ENCODE assay signal across 7 mouse cellular contexts in genomic region chr7:16175542-16175931, GRCm38 (mm10). TPM values are rescaled to one million over a fixed set of nuclear protein-coding genes. Genes with fewer than 3 reads are reported as not detected.
DNase-seq lines count a peak whose midpoint lies in the region; ATAC-seq and TF ChIP-seq lines count a peak whose summit lies in the region.

No protein-coding gene starts in this region.

- no peaks in the 10 kb centered on the region for H3K9me3 ChIP-seq in lung, embryonic 15.5 days
- no peaks in the 10 kb centered on the region for H3K9me3 ChIP-seq in embryonic facial prominence, embryonic 15.5 days (replicated peaks)
- no peaks in the 10 kb centered on the region for H3K9me3 ChIP-seq in limb, embryonic 14.5 days (ENCODE audit: control insufficient read depth, low read length)
- H3K9me3 ChIP-seq in stomach, embryonic 16.5 days (replicated peaks; ENCODE audit: control insufficient read depth, low read length) = no peaks in the 10 kb centered on the region; the same call in 1 of the 2 replicates

- H3K27ac ChIP-seq in lung, embryonic 15.5 days = peak overlapping the region; percentile 37; the same call in 1 of the 2 replicates
- peak overlapping the region; percentile 63 for H3K27ac ChIP-seq in embryonic facial prominence, embryonic 15.5 days (replicated peaks)
- H3K27ac ChIP-seq in limb, embryonic 14.5 days (replicated peaks; ENCODE audit: low read depth, low read length) = no peak overlapping the region
- H3K27ac ChIP-seq in stomach, embryonic 16.5 days (ENCODE audit: low read length) = no peak overlapping the region

- no peaks in the 10 kb centered on the region for H3K36me3 ChIP-seq in lung, embryonic 15.5 days
- peaks cover 20% of the 10 kb centered on the region for H3K36me3 ChIP-seq in embryonic facial prominence, embryonic 15.5 days
- no peaks in the 10 kb centered on the region for H3K36me3 ChIP-seq in limb, embryonic 14.5 days (ENCODE audit: control insufficient read depth, insufficient read depth, low read length)
- H3K36me3 ChIP-seq in stomach, embryonic 16.5 days (ENCODE audit: control insufficient read depth, insufficient read depth, low read length) = no peaks in the 10 kb centered on the region

- peaks cover 8% of the 10 kb centered on the region; the same call in 1 of the 2 replicates for H3K4me1 ChIP-seq in lung, embryonic 15.5 days
- H3K4me1 ChIP-seq in embryonic facial prominence, embryonic 15.5 days = peaks cover 13% of the 10 kb centered on the region
- H3K4me1 ChIP-seq in limb, embryonic 14.5 days (ENCODE audit: control insufficient read depth, insufficient read depth, low read length) = no peaks in the 10 kb centered on the region
- H3K4me1 ChIP-seq in stomach, embryonic 16.5 days (ENCODE audit: control insufficient read depth, insufficient read depth, low read length) = peaks cover 8% of the 10 kb centered on the region

- WGBS in lung, embryonic 15.5 days = under 1% methylated on average over 10 of the region's 10 CpGs
- WGBS in embryonic facial prominence, embryonic 15.5 days = under 1% methylated on average over 10 of the region's 10 CpGs
- WGBS in limb, embryonic 14.5 days = under 1% methylated on average over 10 of the region's 10 CpGs
- 0% methylated on average over 10 of the region's 10 CpGs for WGBS in stomach, embryonic 16.5 days

- no peaks in the 10 kb centered on the region; the same call in 1 of the 2 replicates for H3K27me3 ChIP-seq in lung, embryonic 15.5 days
- H3K27me3 ChIP-seq in embryonic facial prominence, embryonic 15.5 days = no peaks in the 10 kb centered on the region
- peaks cover 23% of the 10 kb centered on the region; the same call in 1 of the 2 replicates for H3K27me3 ChIP-seq in limb, embryonic 14.5 days (ENCODE audit: control insufficient read depth, insufficient read depth, low read length)
- H3K27me3 ChIP-seq in stomach, embryonic 16.5 days (ENCODE audit: control insufficient read depth, insufficient read depth, low read length) = no peaks in the 10 kb centered on the region

- peak overlapping the region; percentile 90 for H3K4me2 ChIP-seq in lung, embryonic 15.5 days
- peak overlapping the region; percentile 59 for H3K4me2 ChIP-seq in embryonic facial prominence, embryonic 15.5 days (replicated peaks)
- peak overlapping the region; percentile 71 for H3K4me2 ChIP-seq in limb, embryonic 14.5 days (replicated peaks; ENCODE audit: low read depth, low read length, severe bottlenecking)
- peak overlapping the region; percentile 73 for H3K4me2 ChIP-seq in stomach, embryonic 16.5 days (ENCODE audit: low read depth, low read length)

- H3K4me3 ChIP-seq in lung, embryonic 15.5 days = peak overlapping the region; percentile 66
- H3K4me3 ChIP-seq in embryonic facial prominence, embryonic 15.5 days (replicated peaks) = peak overlapping the region; percentile 63
- H3K4me3 ChIP-seq in limb, embryonic 14.5 days (replicated peaks; ENCODE audit: low read length) = peak overlapping the region; percentile 49
- H3K4me3 ChIP-seq in stomach, embryonic 16.5 days (replicated peaks; ENCODE audit: low read length) = peak overlapping the region; percentile 54

- ATAC-seq in lung, embryonic 15.5 days (ENCODE audit: borderline replicate concordance, extremely low read depth, low FRiP score, low TSS enrichment) = 0 out of 2 replicates have a peak, but pooled peaks have one; percentile 13
- no peak for ATAC-seq in embryonic facial prominence, embryonic 15.5 days (ENCODE audit: insufficient number of reproducible peaks, low FRiP score, low TSS enrichment, low read depth)
- ATAC-seq in limb, embryonic 14.5 days (ENCODE audit: low FRiP score, low read depth) = peak; percentile 7; the same call in 1 of the 2 replicates
- ATAC-seq in stomach, embryonic 16.5 days (ENCODE audit: insufficient read depth, low FRiP score) = peak; percentile 16; the same call in 1 of the 2 replicates

- TF ChIP-seq POLR2A in limb, embryonic 14.5 days (IDR thresholded peaks at IDR 0.05; ENCODE audit: borderline replicate concordance, extremely low read depth, insufficient read depth, insufficient read length) = no peak

- DNase-seq in lung, postnatal 25 days (ENCODE audit: low spot score) = no peak
- no peak for DNase-seq in limb, embryonic 14.5 days (ENCODE audit: low spot score)
- no peak for DNase-seq in spleen, adult 12 weeks (ENCODE audit: low spot score)
- no peak for DNase-seq in adrenal gland, adult 8-10 months

- peak overlapping the region; percentile 66 for H3K9ac ChIP-seq in lung, embryonic 15.5 days
- peak overlapping the region; percentile 44 for H3K9ac ChIP-seq in embryonic facial prominence, embryonic 15.5 days
- H3K9ac ChIP-seq in limb, embryonic 14.5 days (ENCODE audit: low read depth, low read length, severe bottlenecking) = peak overlapping the region; percentile 61
- H3K9ac ChIP-seq in stomach, embryonic 16.5 days (ENCODE audit: low read length) = peak overlapping the region; percentile 77

RNA-seq across cellular contexts. Expression of gene Meis3, which starts 0.6 kb away (rescaled TPM):
- 20.2 and 20.6 TPM in 2 replicates for polyA plus RNA-seq in lung, embryonic 15.5 days (2015; fragmentation: Nextera tagmentation; extraction: Ambion mirVana)
- polyA plus RNA-seq in embryonic facial prominence, embryonic 15.5 days (2015; fragmentation: Nextera tagmentation; extraction: Ambion mirVana) = 47.6 and 51.5 TPM in 2 replicates
- 29.3 and 34.2 TPM in 2 replicates for polyA plus RNA-seq in limb, embryonic 14.5 days (2012; rRNA removed)
- polyA plus RNA-seq in limb, embryonic 14.5 days (2014; fragmentation: Nextera tagmentation; extraction: Ambion mirVana) = 15.1 and 16.2 TPM in 2 replicates
- polyA plus RNA-seq in stomach, embryonic 16.5 days (2015; fragmentation: Nextera tagmentation; extraction: Ambion mirVana) = 22.0 and 22.1 TPM in 2 replicates
- total RNA-seq in adrenal gland, adult 8-10 months (2022) = 10 to 100 TPM; 11.5 to 27.5 (median 19.7) TPM

RNA-seq across cellular contexts. Expression of gene Slc8a2, which starts 45.9 kb away (rescaled TPM):
- 0.10 and 0.12 TPM in 2 replicates for polyA plus RNA-seq in lung, embryonic 15.5 days (2015; fragmentation: Nextera tagmentation; extraction: Ambion mirVana)
- 0.25 and 0.35 TPM in 2 replicates for polyA plus RNA-seq in embryonic facial prominence, embryonic 15.5 days (2015; fragmentation: Nextera tagmentation; extraction: Ambion mirVana)
- 7.3 and 9.8 TPM in 2 replicates for polyA plus RNA-seq in limb, embryonic 14.5 days (2012; rRNA removed)
- polyA plus RNA-seq in limb, embryonic 14.5 days (2014; fragmentation: Nextera tagmentation; extraction: Ambion mirVana) = 0.23 and 0.28 TPM in 2 replicates
- polyA plus RNA-seq in stomach, embryonic 16.5 days (2015; fragmentation: Nextera tagmentation; extraction: Ambion mirVana) = 0.25 TPM in 2 replicates
- 1 to 10 TPM; 2.8 to 5.5 (median 4.1) TPM for total RNA-seq in adrenal gland, adult 8-10 months (2022)

RNA-seq across cellular contexts. Expression of gene Dhx34, which starts 46.3 kb away (rescaled TPM):
- 13.4 and 15.3 TPM in 2 replicates for polyA plus RNA-seq in lung, embryonic 15.5 days (2015; fragmentation: Nextera tagmentation; extraction: Ambion mirVana)
- polyA plus RNA-seq in embryonic facial prominence, embryonic 15.5 days (2015; fragmentation: Nextera tagmentation; extraction: Ambion mirVana) = 14.5 and 15.5 TPM in 2 replicates
- 17.0 and 25.9 TPM in 2 replicates for polyA plus RNA-seq in limb, embryonic 14.5 days (2012; rRNA removed)
- 8.9 and 9.4 TPM in 2 replicates for polyA plus RNA-seq in limb, embryonic 14.5 days (2014; fragmentation: Nextera tagmentation; extraction: Ambion mirVana)
- polyA plus RNA-seq in stomach, embryonic 16.5 days (2015; fragmentation: Nextera tagmentation; extraction: Ambion mirVana) = 34.3 and 36.6 TPM in 2 replicates
- 10 to 100 TPM; 13.7 to 20.3 (median 16.9) TPM for total RNA-seq in adrenal gland, adult 8-10 months (2022)

RNA-seq across cellular contexts. Expression of gene Kptn, which starts 55.8 kb away (rescaled TPM):
- 28.5 and 31.7 TPM in 2 replicates for polyA plus RNA-seq in lung, embryonic 15.5 days (2015; fragmentation: Nextera tagmentation; extraction: Ambion mirVana)
- polyA plus RNA-seq in embryonic facial prominence, embryonic 15.5 days (2015; fragmentation: Nextera tagmentation; extraction: Ambion mirVana) = 31.1 and 33.9 TPM in 2 replicates
- 38.0 and 43.1 TPM in 2 replicates for polyA plus RNA-seq in limb, embryonic 14.5 days (2012; rRNA removed)
- polyA plus RNA-seq in limb, embryonic 14.5 days (2014; fragmentation: Nextera tagmentation; extraction: Ambion mirVana) = 28.6 and 33.5 TPM in 2 replicates
- polyA plus RNA-seq in stomach, embryonic 16.5 days (2015; fragmentation: Nextera tagmentation; extraction: Ambion mirVana) = 26.7 and 27.2 TPM in 2 replicates
- 10 to 100 TPM; 19.6 to 35.1 (median 30.2) TPM for total RNA-seq in adrenal gland, adult 8-10 months (2022)

Comparison
In these comparisons a context has a peak if more than half of its experiments do, and no peak if none do; other contexts are left out.
1. H3K27ac ChIP-seq: peak in lung, embryonic 15.5 days (single experiment) and embryonic facial prominence, embryonic 15.5 days (single experiment); none in limb, embryonic 14.5 days (single experiment) and stomach, embryonic 16.5 days (single experiment).
2. Peak in every context shown above with its lines, with median percentiles within 50 percentile points of each other: H3K4me2 ChIP-seq, H3K4me3 ChIP-seq and H3K9ac ChIP-seq.